Comparison of ENCODE assay signal across 13 mouse cellular contexts in genomic region chr4:147338032-147338610, GRCm38 (mm10). TPM values are rescaled to one million over a fixed set of nuclear protein-coding genes. Genes with fewer than 3 reads are reported as not detected.
A peak's percentile ranks its signal among the peaks of the same experiment; 100 is the strongest.
DNase-seq lines count a peak whose midpoint lies in the region; ATAC-seq and TF ChIP-seq lines count a peak whose summit lies in the region.
"Had no signal": no experiment of that assay in that cellular context is flagged by ENCODE, and none has a peak within 500 bp of the region (broad histone marks: within the 10 kb centered on the region; RNA-seq: fewer than 3 reads in every experiment).

No protein-coding gene starts in this region.

- WGBS in kidney, postnatal 0 days: 73% methylated on average over 5 of the region's 5 CpGs
- WGBS in kidney, embryonic 16.5 days: 69% methylated on average over 5 of the region's 5 CpGs
- WGBS in intestine, embryonic 14.5 days: 72% methylated on average over 5 of the region's 5 CpGs
- 73% methylated on average over 5 of the region's 5 CpGs for whole genome bisulfite sequencing in midbrain, embryonic 13.5 days

- no peak overlapping the region for H3K27ac ChIP-seq in gastrocnemius, adult 2 months
- no peak overlapping the region for H3K27ac ChIP-seq in kidney, postnatal 0 days
- no peak overlapping the region for H3K27ac ChIP-seq in kidney, embryonic 16.5 days (ENCODE audit: low read length)
- no peak overlapping the region for H3K27ac ChIP-seq in intestine, embryonic 14.5 days (ENCODE audit: low read depth)
- no peak overlapping the region for H3K27ac ChIP-seq in midbrain, embryonic 13.5 days
- H3K27ac ChIP-seq: left cerebral cortex, adult 2 months had no signal

- no peak overlapping the region for H3K9ac ChIP-seq in kidney, postnatal 0 days (ENCODE audit: low read depth, low read length)
- H3K9ac ChIP-seq in kidney, embryonic 16.5 days (replicated peaks; ENCODE audit: low read length): no peak overlapping the region
- H3K9ac ChIP-seq in intestine, embryonic 14.5 days (ENCODE audit: low read length): no peak overlapping the region
- no peak overlapping the region for H3K9ac ChIP-seq in midbrain, embryonic 13.5 days (replicated peaks)

- no peak for TF ChIP-seq CTCF in gastrocnemius, adult 2 months (IDR thresholded peaks at IDR 0.05)
- TF ChIP-seq CTCF in kidney, postnatal 0 days (IDR thresholded peaks at IDR 0.05; ENCODE audit: low read depth): no peak

- intact Hi-C loops in gastrocnemius, adult 2 months (cut with DNase I): no loop called here

- ATAC-seq in kidney, postnatal 0 days (replicated peaks; ENCODE audit: low FRiP score, low read depth): peak; percentile 41
- no peak for ATAC-seq in kidney, embryonic 16.5 days (ENCODE audit: low FRiP score, low TSS enrichment)
- ATAC-seq in intestine, embryonic 14.5 days (replicated peaks; ENCODE audit: low FRiP score, low TSS enrichment, low read depth): 0 out of 2 replicates have a peak, but pooled peaks have one; percentile 50
- ATAC-seq in midbrain, embryonic 13.5 days: peak; percentile 60

- no peaks in the 10 kb centered on the region for H3K4me1 ChIP-seq in kidney, postnatal 0 days (replicated peaks; ENCODE audit: insufficient read depth, low read length)
- no peaks in the 10 kb centered on the region for H3K4me1 ChIP-seq in kidney, embryonic 16.5 days (ENCODE audit: insufficient read depth, low read length)
- no peaks in the 10 kb centered on the region for H3K4me1 ChIP-seq in intestine, embryonic 14.5 days (replicated peaks; ENCODE audit: control insufficient read depth, insufficient read depth, low read length)
- H3K4me1 ChIP-seq in midbrain, embryonic 13.5 days (replicated peaks): no peaks in the 10 kb centered on the region

- H3K4me2 ChIP-seq in kidney, postnatal 0 days (ENCODE audit: low read length): no peak overlapping the region
- no peak overlapping the region for H3K4me2 ChIP-seq in kidney, embryonic 16.5 days (replicated peaks; ENCODE audit: low read depth, low read length)
- no peak overlapping the region for H3K4me2 ChIP-seq in intestine, embryonic 14.5 days (ENCODE audit: low read length)
- no peak overlapping the region for H3K4me2 ChIP-seq in midbrain, embryonic 13.5 days (replicated peaks)

- no peak overlapping the region for H3K4me3 ChIP-seq in gastrocnemius, adult 2 months
- no peak overlapping the region for H3K4me3 ChIP-seq in kidney, postnatal 0 days (replicated peaks; ENCODE audit: low read depth, low read length)
- no peak overlapping the region for H3K4me3 ChIP-seq in kidney, embryonic 16.5 days (ENCODE audit: low read length)
- no peak overlapping the region for H3K4me3 ChIP-seq in intestine, embryonic 14.5 days (ENCODE audit: low read depth, low read length)
- no peak overlapping the region for H3K4me3 ChIP-seq in midbrain, embryonic 13.5 days (replicated peaks)
- H3K4me3 ChIP-seq: left cerebral cortex, adult 2 months had no signal

- peaks cover 49% of the 10 kb centered on the region for H3K9me3 ChIP-seq in kidney, postnatal 0 days (replicated peaks; ENCODE audit: low read length)
- H3K9me3 ChIP-seq in kidney, embryonic 16.5 days (ENCODE audit: low read length): peaks cover 52% of the 10 kb centered on the region
- H3K9me3 ChIP-seq in intestine, embryonic 14.5 days (ENCODE audit: control insufficient read depth, low read length): peaks cover 56% of the 10 kb centered on the region
- peaks cover 68% of the 10 kb centered on the region for H3K9me3 ChIP-seq in midbrain, embryonic 13.5 days

- DNase-seq in gastrocnemius, adult 2 months: peak; percentile 25
- DNase-seq in gastrocnemius, adult 18-20 months (ENCODE audit: low spot score): no peak
- no peak for DNase-seq in kidney, postnatal 0 days (ENCODE audit: low spot score)
- DNase-seq in intestine, embryonic 14.5 days (ENCODE audit: low spot score): no peak
- no peak for DNase-seq in left cerebral cortex, adult 9 months (ENCODE audit: low spot score in 2 of 2)
- DNase-seq in B cell, adult 2 months: no peak
- DNase-seq: right cerebral cortex, adult 18-20 months had no signal

- H3K36me3 ChIP-seq in kidney, postnatal 0 days (ENCODE audit: insufficient read depth, low read length): no peaks in the 10 kb centered on the region
- no peaks in the 10 kb centered on the region for H3K36me3 ChIP-seq in kidney, embryonic 16.5 days (ENCODE audit: insufficient read depth, low read length)
- H3K36me3 ChIP-seq in intestine, embryonic 14.5 days (ENCODE audit: control insufficient read depth, insufficient read depth, low read length): no peaks in the 10 kb centered on the region
- no peaks in the 10 kb centered on the region for H3K36me3 ChIP-seq in midbrain, embryonic 13.5 days

- H3K27me3 ChIP-seq in kidney, postnatal 0 days (ENCODE audit: insufficient read depth, low read length): no peaks in the 10 kb centered on the region
- no peaks in the 10 kb centered on the region for H3K27me3 ChIP-seq in kidney, embryonic 16.5 days (ENCODE audit: insufficient read depth, low read length)
- no peaks in the 10 kb centered on the region for H3K27me3 ChIP-seq in intestine, embryonic 14.5 days (replicated peaks; ENCODE audit: control insufficient read depth, insufficient read depth, low read length)
- no peaks in the 10 kb centered on the region for H3K27me3 ChIP-seq in midbrain, embryonic 13.5 days

RNA-seq across cellular contexts. Expression of gene Zfp978, which starts 23.0 kb away (rescaled TPM):
- not detected for total RNA-seq in gastrocnemius, adult 2 months (2021)
- not detected for total RNA-seq in gastrocnemius, adult 18-20 months (2021)
- polyA plus RNA-seq in kidney, postnatal 0 days (2015; fragmentation: Nextera tagmentation; extraction: Ambion mirVana): 0.14 and 0.17 TPM in 2 replicates
- not detected in 2 replicates for polyA plus RNA-seq in kidney, embryonic 16.5 days (2015; fragmentation: Nextera tagmentation; extraction: Ambion mirVana)
- polyA plus RNA-seq in intestine, embryonic 14.5 days (2014; fragmentation: Nextera tagmentation; extraction: Ambion mirVana): not detected in 2 replicates
- polyA plus RNA-seq in midbrain, embryonic 13.5 days (2015; fragmentation: Nextera tagmentation; extraction: Ambion mirVana): 0.13 TPM in 1 of 2 replicates, not detected in the other
- total RNA-seq: hematopoietic stem cell, adult 5-6 weeks; left cerebral cortex, adult 2 months had no signal
- polyA plus RNA-seq: cortical plate, adult 2 months; stomach, embryonic 16.5 days had no signal

RNA-seq across cellular contexts. Expression of gene Zfp988, which starts 32.6 kb away (rescaled TPM):
- total RNA-seq in gastrocnemius, adult 2 months (2021): not detected
- total RNA-seq in gastrocnemius, adult 18-20 months (2021): not detected
- 0.24 and 0.25 TPM in 2 replicates for polyA plus RNA-seq in kidney, postnatal 0 days (2015; fragmentation: Nextera tagmentation; extraction: Ambion mirVana)
- 0.17 and 0.24 TPM in 2 replicates for polyA plus RNA-seq in kidney, embryonic 16.5 days (2015; fragmentation: Nextera tagmentation; extraction: Ambion mirVana)
- polyA plus RNA-seq in intestine, embryonic 14.5 days (2014; fragmentation: Nextera tagmentation; extraction: Ambion mirVana): 0.43 and 0.55 TPM in 2 replicates
- 0.14 TPM in 1 of 2 replicates, not detected in the other for polyA plus RNA-seq in midbrain, embryonic 13.5 days (2015; fragmentation: Nextera tagmentation; extraction: Ambion mirVana)
